Mouse (Mus musculus) stomach, embryonic 14.5 days (tissue): Measurements from ENCODE around the gene 4931406P16Rik. TPM values are rescaled to one million over a fixed set of nuclear protein-coding genes. Genes with fewer than 3 reads are reported as not detected.

Experiments
- ATAC-seq: fragments of 200-750 bp; cut with Nextera tagmentation; 2 replicates; pipeline ENCODE4 v1.8.0; 2017; ENCODE audit warnings: low read depth, moderate TSS enrichment; ENCODE audit not compliant: insufficient number of reproducible peaks, insufficient read depth, low FRiP score
- H3K27ac ChIP-seq: fragments of 300-500 bp; sonication (generic); 2 replicates; pipeline ENCODE4 v1.5.1; 2014; ENCODE audit warnings: mild to moderate bottlenecking, low read length, moderate library complexity, mixed read lengths
- H3K27me3 ChIP-seq: fragments of 300-500 bp; sonication (generic); 2 replicates; pipeline ENCODE4 v1.6.1; 2014; ENCODE audit warnings: low read length, control low read depth, mixed read lengths; ENCODE audit not compliant: control insufficient read depth, insufficient read depth
- H3K36me3 ChIP-seq: fragments of 300-500 bp; sonication (generic); 2 replicates; pipeline ENCODE4 v1.6.1; 2014; ENCODE audit warnings: mild to moderate bottlenecking, control low read depth, low read length, moderate library complexity, mixed read lengths; ENCODE audit not compliant: control insufficient read depth, insufficient read depth
- H3K4me1 ChIP-seq: fragments of 300-500 bp; sonication (generic); 2 replicates; pipeline ENCODE4 v1.6.1; 2014; ENCODE audit warnings: low read length, control low read depth, mixed read lengths; ENCODE audit not compliant: control insufficient read depth, insufficient read depth
- H3K4me2 ChIP-seq: fragments of 300-500 bp; sonication (generic); replicated peaks from 2 replicates; pipeline ENCODE4 v1.6.1; 2014; ENCODE audit warnings: low read depth, low read length, control low read depth
- H3K4me3 ChIP-seq: fragments of 300-500 bp; sonication (generic); 2 replicates; pipeline ENCODE4 v1.5.1; 2014; ENCODE audit warnings: low read depth, low read length, control low read depth
- H3K9ac ChIP-seq: fragments of 300-500 bp; sonication (generic); replicated peaks from 2 replicates; pipeline ENCODE4 v1.6.1; 2014; ENCODE audit warnings: low read depth, mild to moderate bottlenecking, control low read depth, low read length, moderate library complexity, mixed read lengths
- H3K9me3 ChIP-seq: fragments of 300-500 bp; sonication (generic); 2 replicates; pipeline ENCODE4 v1.6.1; 2016; ENCODE audit warnings: low read depth, low read length, control low read depth; ENCODE audit not compliant: control insufficient read depth
- WGBS: fragments of 180-500 bp; shearing (Covaris S2); extraction: QIAGEN DNeasy Blood & Tissue Kit; methylation state at CpG from one replicate; pipeline ENCODE4 v1.1.7; 2014; 5-methylcytosine and 5-hydroxymethylcytosine counted together
- polyA plus RNA-seq: library from polyadenylated mRNA; unstranded; fragments of >200 nt; fragmentation: Nextera tagmentation; extraction: Ambion mirVana; gene quantifications from 2 replicates; pipeline ENCODE4 v1.2.1, GENCODE M21; 2014

4931406P16Rik gene
- 41.0 and 47.8 TPM in 2 replicates for polyA plus RNA-seq

- peaks cover 22% of the 10 kb centered on the region; the same call in 1 of the 2 replicates for H3K4me1 ChIP-seq
- under 1% methylated on average over 41 of the region's 41 CpGs for WGBS
Measured at GRCm38 (mm10) chr7:34313443-34313875, at the start of gene 4931406P16Rik. Gene 4931406P16Rik (minus strand): TSS chr7:34313551.

GRCm38 (mm10) chr7:34355629-34356028 lies 42.3 kb upstream of the 4931406P16Rik start:
- no peak overlapping the region for H3K4me2 ChIP-seq
- H3K27me3 ChIP-seq, result no peaks in the 10 kb centered on the region
- 94% methylated on average over 4 of the region's 4 CpGs for WGBS
- no peak overlapping the region for H3K9ac ChIP-seq
- H3K36me3 ChIP-seq, result peaks cover 53% of the 10 kb centered on the region
- H3K4me1 ChIP-seq, result no peaks in the 10 kb centered on the region
- no peaks in the 10 kb centered on the region for H3K9me3 ChIP-seq
- H3K4me3 ChIP-seq, result no peak overlapping the region
- ATAC-seq, result no peak
- H3K27ac ChIP-seq, result no peak overlapping the region

More at GRCm38 (mm10) chr7:34313443-34313875, at the start of gene 4931406P16Rik:
- Histone ChIP-seq H3K27me3 (no peaks in the 10 kb centered on the region), H3K9ac (peak within 1 kb of the TSS; percentile 78), H3K9me3 (no peaks in the 10 kb centered on the region), H3K27ac (peak within 1 kb of the TSS; percentile 78), H3K4me2 (peak within 1 kb of the TSS; percentile 67), H3K4me3 (peak within 1 kb of the TSS; percentile 77), H3K36me3 (no peaks in the 10 kb centered on the region)
- ATAC-seq, result peak; percentile 94

GRCm38 (mm10) chr7:34351997-34352396 lies 38.6 kb upstream of the 4931406P16Rik start:
- no peak overlapping the region for H3K4me3 ChIP-seq
- H3K9me3 ChIP-seq, result no peaks in the 10 kb centered on the region
- WGBS, result 84% methylated on average over 1 of the region's 1 CpGs
- no peak for ATAC-seq
- H3K4me2 ChIP-seq, result no peak overlapping the region
- no peaks in the 10 kb centered on the region for H3K4me1 ChIP-seq
- H3K9ac ChIP-seq, result no peak overlapping the region
- H3K27ac ChIP-seq, result no peak overlapping the region
- no peaks in the 10 kb centered on the region for H3K27me3 ChIP-seq
- peaks cover 60% of the 10 kb centered on the region for H3K36me3 ChIP-seq

- 90% methylated on average over 5 of the region's 5 CpGs for WGBS
- Histone ChIP-seq H3K27me3 (no peaks in the 10 kb centered on the region), H3K4me3 (no peak overlapping the region), H3K9me3 (no peaks in the 10 kb centered on the region), H3K27ac (no peak overlapping the region), H3K36me3 (peaks cover 68% of the 10 kb centered on the region), H3K4me2 (no peak overlapping the region), H3K4me1 (no peaks in the 10 kb centered on the region), H3K9ac (no peak overlapping the region)
- ATAC-seq, result no peak
Measured at GRCm38 (mm10) chr7:34350166-34350565, 36.8 kb upstream of the 4931406P16Rik start.

- H3K4me1 ChIP-seq, result no peaks in the 10 kb centered on the region
- no peak for ATAC-seq
- no peaks in the 10 kb centered on the region for H3K9me3 ChIP-seq
- H3K36me3 ChIP-seq, result peaks cover 77% of the 10 kb centered on the region
- H3K4me2 ChIP-seq, result no peak overlapping the region
- 79% methylated on average over 1 of the region's 1 CpGs for WGBS
- no peaks in the 10 kb centered on the region for H3K27me3 ChIP-seq
- no peak overlapping the region for H3K27ac ChIP-seq
- no peak overlapping the region for H3K4me3 ChIP-seq
- H3K9ac ChIP-seq, result no peak overlapping the region
Measured at GRCm38 (mm10) chr7:34348011-34348410, 34.7 kb upstream of the 4931406P16Rik start.

- Histone ChIP-seq H3K9me3 (no peaks in the 10 kb centered on the region), H3K4me2 (no peak overlapping the region)
- no peak for ATAC-seq
Measured at GRCm38 (mm10) chr7:34347041-34347440, 33.7 kb upstream of the 4931406P16Rik start.

GRCm38 (mm10) chr7:34346505-34346904 lies 33.2 kb upstream of the 4931406P16Rik start:
- H3K27me3 ChIP-seq, result no peaks in the 10 kb centered on the region

More at GRCm38 (mm10) chr7:34347041-34347440, 33.7 kb upstream of the 4931406P16Rik start:
- Histone ChIP-seq H3K27ac (no peak overlapping the region), H3K36me3 (peaks cover 76% of the 10 kb centered on the region), H3K4me1 (no peaks in the 10 kb centered on the region), H3K4me3 (no peak overlapping the region), H3K27me3 (no peaks in the 10 kb centered on the region), H3K9ac (no peak overlapping the region)
- WGBS, result 91% methylated on average over 3 of the region's 3 CpGs

GRCm38 (mm10) chr7:34342040-34342793 lies 28.9 kb upstream of the 4931406P16Rik start:
- no peaks in the 10 kb centered on the region for H3K27me3 ChIP-seq
- H3K4me1 ChIP-seq, result no peaks in the 10 kb centered on the region
- ATAC-seq, result no peak
- 78% methylated on average over 10 of the region's 10 CpGs for WGBS
- H3K4me2 ChIP-seq, result no peak overlapping the region
- H3K4me3 ChIP-seq, result no peak overlapping the region
- H3K9ac ChIP-seq, result no peak overlapping the region
- no peaks in the 10 kb centered on the region for H3K9me3 ChIP-seq
- H3K36me3 ChIP-seq, result peaks cover 60% of the 10 kb centered on the region
- no peak overlapping the region for H3K27ac ChIP-seq

More at GRCm38 (mm10) chr7:34346505-34346904, 33.2 kb upstream of the 4931406P16Rik start:
- H3K4me3 ChIP-seq, result no peak overlapping the region
- ATAC-seq, result no peak
- H3K9me3 ChIP-seq, result no peaks in the 10 kb centered on the region
- H3K9ac ChIP-seq, result no peak overlapping the region
- peaks cover 74% of the 10 kb centered on the region for H3K36me3 ChIP-seq
- no peak overlapping the region for H3K4me2 ChIP-seq
- no peak overlapping the region for H3K27ac ChIP-seq
- no peaks in the 10 kb centered on the region for H3K4me1 ChIP-seq
- WGBS, result 92% methylated on average over 4 of the region's 4 CpGs
